Mouse (Mus musculus) adrenal gland, postnatal 4 days (tissue): ENCODE measurements around the gene Dnah7c. TPM values are rescaled to one million over a fixed set of nuclear protein-coding genes. Genes with fewer than 3 reads are reported as not detected.
"Not testable (repeated sequence)": the region's sequence is repeated elsewhere in the genome, so short reads cannot be mapped to it uniquely, and the experiment has no call there.

Source experiments
- DNase-seq, 2 experiments: peaks; one replicate each; pipeline ENCODE4 v3.0.0; 2021 to 2022; ENCODE audit warnings: low spot score in 2 of 2, mixed read lengths in 2 of 2
- total RNA-seq, 2 experiments: library from RNA; stranded (reverse); gene quantifications; 2 replicates each; pipeline ENCODE4 v1.2.3; 2021

The Dnah7c gene
- total RNA-seq, 2 experiments from 2014 or later: 0.39 to 0.48 TPM

GRCm38 (mm10) chr1:46725719-46726118 lies 300.3 kb downstream of the Dnah7c start:
- not testable (repeated sequence) for DNase-seq

GRCm38 (mm10) chr1:46729731-46730130 lies 304.3 kb downstream of the Dnah7c start:
- not testable (repeated sequence) for DNase-seq

- DNase-seq: not testable (repeated sequence)
These were observed 308.2 kb downstream of the Dnah7c start for GRCm38 (mm10) chr1:46733405-46734106.

GRCm38 (mm10) chr1:46734455-46734854 lies 309.1 kb downstream of the Dnah7c start:
- DNase-seq: not testable (repeated sequence)

GRCm38 (mm10) chr1:46764600-46764999 lies 339.2 kb downstream of the Dnah7c start:
- DNase-seq: not testable (repeated sequence)

- not testable (repeated sequence) for DNase-seq
These were observed 343.9 kb downstream of the Dnah7c start for GRCm38 (mm10) chr1:46769318-46769717.

- not testable (repeated sequence) for DNase-seq
These were observed 344.8 kb downstream of the Dnah7c start for GRCm38 (mm10) chr1:46770077-46770695.

GRCm38 (mm10) chr1:46782227-46782626 lies 356.8 kb downstream of the Dnah7c start:
- DNase-seq: not testable (repeated sequence)

- DNase-seq: no peak
These were observed 379.7 kb downstream of the Dnah7c start for GRCm38 (mm10) chr1:46805074-46805473.

- DNase-seq: not testable (repeated sequence)
These were observed 383.2 kb downstream of the Dnah7c start for GRCm38 (mm10) chr1:46808630-46809029.

GRCm38 (mm10) chr1:46817934-46818333 lies 392.5 kb downstream of the Dnah7c start:
- no peak for DNase-seq

GRCm38 (mm10) chr1:46822256-46822972 lies 397.0 kb downstream of the Dnah7c start:
- DNase-seq: no peak

GRCm38 (mm10) chr1:46830066-46830843 lies 404.9 kb downstream of the Dnah7c start:
- no peak for DNase-seq

- DNase-seq: no peak
These were observed 406.5 kb downstream of the Dnah7c start for GRCm38 (mm10) chr1:46831927-46832326.

- DNase-seq: no peak
These were observed 418.0 kb downstream of the Dnah7c start for GRCm38 (mm10) chr1:46843406-46843805.

GRCm38 (mm10) chr1:46844281-46844680 lies 418.9 kb downstream of the Dnah7c start:
- DNase-seq: no peak

- no peak for DNase-seq
These were observed 419.8 kb downstream of the Dnah7c start for GRCm38 (mm10) chr1:46845221-46845620.

GRCm38 (mm10) chr1:46849758-46850157 lies 424.4 kb downstream of the Dnah7c start:
- DNase-seq: peak in 1 of 2 experiments; percentile 20

GRCm38 (mm10) chr1:46851586-46851985 lies 426.2 kb downstream of the Dnah7c start:
- no peak for DNase-seq

- DNase-seq: no peak
These were observed 426.8 kb downstream of the Dnah7c start for GRCm38 (mm10) chr1:46852216-46852599.

GRCm38 (mm10) chr1:46852600-46853272 lies 427.3 kb downstream of the Dnah7c start:
- peak; percentile 33 to 36 for DNase-seq
